Mouse (Mus musculus) liver, adult 2 months (tissue): ENCODE measurements around the gene Bmpr2. TPM values are rescaled to one million over a fixed set of nuclear protein-coding genes. Genes with fewer than 3 reads are reported as not detected.

ENCODE experiments used
- DNase-seq: peaks from one replicate; pipeline ENCODE4 v3.0.0-alpha.2; 2011; ENCODE audit warnings: low read depth, low spot score; ENCODE audit errors: extremely low read depth
- H3K27ac ChIP-seq: fragments of 200-500 bp; replicated peaks from 2 replicates; pipeline ENCODE4 v1.5.1; 2012; ENCODE audit warnings: low read depth, mild to moderate bottlenecking, control low read depth, inconsistent platforms, low read length; ENCODE audit not compliant: insufficient read depth
- H3K27me3 ChIP-seq: fragments of 200-500 bp; 2 replicates; pipeline ENCODE4 v1.6.1; 2012; ENCODE audit warnings: mild to moderate bottlenecking, moderate library complexity, low read length, inconsistent platforms; ENCODE audit not compliant: control insufficient read depth, insufficient read depth
- H3K36me3 ChIP-seq: fragments of 200-500 bp; 2 replicates; pipeline ENCODE4 v1.6.1; 2012; ENCODE audit warnings: low read length, inconsistent platforms; ENCODE audit not compliant: control insufficient read depth, insufficient read depth
- H3K4me1 ChIP-seq: fragments of 200-500 bp; 2 replicates; pipeline ENCODE4 v1.6.1; 2011; ENCODE audit warnings: low read length; ENCODE audit not compliant: control insufficient read depth, insufficient read depth
- H3K4me3 ChIP-seq: fragments of 200-500 bp; 2 replicates; pipeline ENCODE4 v1.5.1; 2011; ENCODE audit warnings: low read depth, mild to moderate bottlenecking, control low read depth, low read length, moderate library complexity; ENCODE audit not compliant: insufficient read depth
- H3K79me2 ChIP-seq: fragments of 200-500 bp; 2 replicates; pipeline ENCODE4 v1.6.1; 2012; ENCODE audit warnings: inconsistent platforms, mild to moderate bottlenecking, low read length, moderate library complexity; ENCODE audit not compliant: control insufficient read depth, insufficient read depth
- H3K9ac ChIP-seq: fragments of 200-500 bp; 2 replicates; pipeline ENCODE4 v1.6.1; 2012; ENCODE audit warnings: low read depth, mild to moderate bottlenecking, control low read depth, inconsistent platforms, low read length
- CTCF ChIP-seq: fragments of 200-500 bp; IDR thresholded peaks from 2 replicates; pipeline ENCODE4 v1.5.1; 2011; ENCODE audit warnings: low read depth, low read length, control low read depth
- POLR2A ChIP-seq: fragments of 200-500 bp; IDR thresholded peaks from 2 replicates; pipeline ENCODE4 v1.6.1; 2011; ENCODE audit warnings: low read length, control low read depth; ENCODE audit not compliant: insufficient read depth; ENCODE audit errors: extremely low read depth
- WGBS: fragments of 180-500 bp; shearing (Covaris S2); methylation state at CpG from one replicate; pipeline ENCODE4 v1.1.7; 2018; 5-methylcytosine and 5-hydroxymethylcytosine counted together
- polyA plus RNA-seq: library from polyadenylated mRNA; depleted of rRNA; stranded (reverse); fragments of >200 nt; gene quantifications from 2 replicates; pipeline ENCODE4 v1.2.3, GENCODE M21; 2012
- total RNA-seq: library from RNA; depleted of rRNA; stranded (reverse); fragments of >200 nt; gene quantifications from 2 replicates; pipeline ENCODE4 v1.2.3, GENCODE M21; 2014

Bmpr2 gene
- total and polyA plus RNA-seq, 2 experiments: 2.6 to 16.2 TPM

DNA sequence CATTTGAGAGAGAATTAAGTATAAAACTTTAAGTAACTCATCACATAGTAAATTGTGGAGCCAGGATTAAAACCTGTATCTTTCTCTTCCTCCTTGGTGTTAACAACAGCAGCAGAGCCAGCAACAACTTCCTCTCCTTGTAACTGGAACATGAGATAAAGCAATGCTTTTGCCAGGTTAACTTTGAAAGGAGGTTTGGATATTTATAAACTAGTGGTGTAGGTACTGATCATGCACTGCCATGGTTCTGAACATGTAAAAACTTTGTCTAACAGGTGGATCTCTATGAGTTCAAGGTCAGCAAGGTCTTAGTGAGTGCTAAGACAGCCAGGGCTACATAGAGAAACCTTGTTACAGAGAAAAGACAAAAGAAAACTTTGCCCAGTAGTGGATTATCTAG is 3.4 kb downstream of the Bmpr2 start:
- Histone ChIP-seq H3K36me3 (no peaks in the 10 kb centered on the region), H3K9ac (no peak overlapping the region), H3K27me3 (no peaks in the 10 kb centered on the region), H3K79me2 (peaks cover 11% of the 10 kb centered on the region; the same call in 1 of the 2 replicates), H3K4me3 (peak overlapping the region; percentile 25; the same call in 1 of the 2 replicates), H3K4me1 (peaks cover 6% of the 10 kb centered on the region), H3K27ac (no peak overlapping the region)
- TF ChIP-seq CTCF (no peak), POLR2A (no peak)
- DNase-seq: peak; percentile 8

DNA sequence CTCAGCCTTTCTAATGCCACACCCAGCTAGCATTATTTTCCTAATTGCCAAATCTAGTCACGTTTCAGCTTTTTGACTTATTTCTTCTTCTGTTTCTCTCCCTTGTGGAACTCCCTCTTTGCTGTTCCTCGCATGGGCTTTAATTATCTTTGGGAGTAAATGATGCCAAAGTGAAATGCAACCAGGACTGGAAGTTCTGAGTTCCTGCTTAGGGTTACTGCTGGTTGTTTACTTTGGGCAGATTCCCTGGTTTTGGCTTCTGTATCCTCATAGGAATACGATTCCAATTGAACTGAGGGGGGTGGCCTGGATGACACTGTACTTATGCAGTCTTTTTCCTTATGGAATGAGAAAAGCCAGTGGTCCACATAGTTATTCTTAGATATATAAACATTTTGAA is 8.7 kb downstream of the Bmpr2 start:
- peak; percentile 68 for DNase-seq
- peaks cover 28% of the 10 kb centered on the region for H3K79me2 ChIP-seq
- 5% methylated on average over 3 of the region's 3 CpGs for WGBS
- H3K4me1 ChIP-seq: peaks cover 7% of the 10 kb centered on the region
- no peaks in the 10 kb centered on the region for H3K27me3 ChIP-seq
- H3K27ac ChIP-seq: peak overlapping the region; percentile 47; the same call in 1 of the 2 replicates
- TF ChIP-seq CTCF (no peak), POLR2A (no peak)
- no peak overlapping the region for H3K4me3 ChIP-seq
- no peak overlapping the region for H3K9ac ChIP-seq
- no peaks in the 10 kb centered on the region for H3K36me3 ChIP-seq

DNA sequence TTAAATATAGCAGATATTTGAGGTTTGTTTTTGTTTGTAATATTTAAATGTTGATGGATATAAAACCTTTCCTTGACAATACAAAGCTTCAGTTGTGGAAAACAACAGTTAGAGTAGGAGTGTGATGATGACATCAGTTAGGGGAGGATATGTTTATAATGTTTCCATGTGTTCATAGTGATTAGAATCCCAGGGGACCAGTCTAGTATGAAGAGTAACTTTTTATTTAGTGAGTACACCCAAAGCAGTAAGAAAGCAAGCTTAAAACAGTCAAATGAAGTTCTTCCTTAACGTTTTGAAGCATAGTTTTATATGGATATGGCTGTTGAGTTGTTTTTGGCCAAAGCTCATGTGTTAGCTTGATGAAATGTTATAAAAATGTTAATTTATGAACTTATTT is 17.9 kb downstream of the Bmpr2 start:
- no peak for DNase-seq
- no peaks in the 10 kb centered on the region for H3K27me3 ChIP-seq
- H3K4me3 ChIP-seq: no peak overlapping the region
- no peak overlapping the region for H3K27ac ChIP-seq
- no peaks in the 10 kb centered on the region; the same call in 1 of the 2 replicates for H3K36me3 ChIP-seq
- H3K79me2 ChIP-seq: peaks cover 5% of the 10 kb centered on the region
- WGBS: 86% methylated on average over 1 of the region's 1 CpGs
- H3K4me1 ChIP-seq: no peaks in the 10 kb centered on the region; the same call in 1 of the 2 replicates
- no peak overlapping the region for H3K9ac ChIP-seq
- no peak for TF ChIP-seq CTCF
- no peak for TF ChIP-seq POLR2A

DNA sequence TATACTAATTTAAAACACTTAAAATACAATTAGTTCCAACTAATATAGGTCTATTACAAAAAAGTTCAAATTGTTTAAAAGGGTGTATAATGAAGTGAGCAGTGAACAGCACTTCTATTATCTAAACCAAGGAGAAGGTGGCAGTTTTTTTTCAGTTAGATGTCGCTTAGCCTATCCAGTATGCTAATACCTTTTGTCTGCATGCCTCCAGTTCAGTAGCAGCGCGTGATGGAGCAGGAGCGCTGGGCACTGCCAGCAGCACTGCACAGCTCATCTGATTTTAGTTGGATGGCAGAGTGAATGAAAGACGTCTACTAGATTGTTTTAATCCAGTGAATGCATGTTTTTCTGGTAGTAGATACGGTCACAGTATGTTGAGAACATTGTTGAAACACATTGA is 25.8 kb downstream of the Bmpr2 start:
- H3K36me3 ChIP-seq: no peaks in the 10 kb centered on the region
- no peak overlapping the region for H3K27ac ChIP-seq
- H3K4me3 ChIP-seq: no peak overlapping the region
- DNase-seq: no peak
- no peak overlapping the region for H3K9ac ChIP-seq
- no peaks in the 10 kb centered on the region for H3K4me1 ChIP-seq
- TF ChIP-seq CTCF (no peak), POLR2A (no peak)
- no peaks in the 10 kb centered on the region for H3K27me3 ChIP-seq
- peaks cover 9% of the 10 kb centered on the region; the same call in 1 of the 2 replicates for H3K79me2 ChIP-seq
- WGBS: 92% methylated on average over 6 of the region's 6 CpGs

DNA sequence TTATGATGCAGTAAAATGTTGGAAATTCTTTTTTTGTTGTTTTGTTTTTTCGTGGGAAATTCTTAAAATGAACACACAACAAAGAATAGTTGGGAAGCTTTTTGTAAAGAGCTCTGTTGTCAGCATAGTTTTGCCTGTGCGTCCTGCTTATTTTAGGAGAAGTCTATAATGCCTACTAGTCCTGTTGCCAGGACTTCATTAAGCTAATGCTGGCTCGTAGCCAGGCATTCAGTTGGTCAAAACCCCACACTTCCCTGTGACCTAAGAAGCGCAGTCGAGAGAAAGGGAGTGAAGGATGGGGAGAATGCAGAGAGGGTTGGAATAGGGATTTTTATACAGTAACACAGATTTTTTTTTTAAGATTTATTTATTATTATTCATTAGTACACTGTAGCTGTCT is 26.5 kb downstream of the Bmpr2 start:
- DNase-seq: no peak
- Histone ChIP-seq H3K4me3 (no peak overlapping the region), H3K79me2 (peaks cover 7% of the 10 kb centered on the region; the same call in 1 of the 2 replicates), H3K27ac (no peak overlapping the region), H3K27me3 (no peaks in the 10 kb centered on the region), H3K9ac (no peak overlapping the region), H3K36me3 (no peaks in the 10 kb centered on the region), H3K4me1 (no peaks in the 10 kb centered on the region)
- TF ChIP-seq POLR2A (no peak), CTCF (no peak)
- 82% methylated on average over 5 of the region's 5 CpGs for WGBS

DNA sequence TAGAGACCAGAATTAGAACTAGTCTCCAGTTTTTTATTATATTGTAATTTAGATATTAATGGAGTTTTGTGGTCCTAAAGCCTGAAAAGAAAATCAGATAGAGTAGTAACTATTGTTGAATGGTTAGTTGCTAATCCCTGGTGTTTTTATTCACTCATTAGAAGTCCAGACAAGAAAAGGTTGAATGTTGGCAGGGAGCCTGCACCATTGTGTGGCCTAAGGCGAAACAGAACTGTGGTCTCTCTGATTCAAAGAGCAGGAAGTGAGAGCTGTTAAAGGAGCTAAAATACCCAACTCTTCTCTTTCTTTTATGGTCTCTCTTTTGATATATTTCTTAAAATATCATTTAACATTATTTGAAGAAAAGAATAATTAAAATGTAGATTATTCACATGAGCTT is 32.1 kb downstream of the Bmpr2 start:
- Histone ChIP-seq H3K4me3 (no peak overlapping the region), H3K9ac (no peak overlapping the region), H3K4me1 (no peaks in the 10 kb centered on the region; the same call in 1 of the 2 replicates), H3K79me2 (peaks cover 12% of the 10 kb centered on the region; the same call in 1 of the 2 replicates), H3K27ac (no peak overlapping the region), H3K27me3 (no peaks in the 10 kb centered on the region), H3K36me3 (no peaks in the 10 kb centered on the region)
- no peak for DNase-seq
- 66% methylated on average over 1 of the region's 1 CpGs for WGBS
- TF ChIP-seq CTCF (no peak), POLR2A (no peak)
